Mouse (Mus musculus) Muller cell, postnatal 12 days (primary cell): ENCODE data around the gene Maco1.
A peak's percentile ranks its signal among the peaks of the same experiment; 100 is the strongest.

Experiments
- DNase-seq: peaks from one replicate; pipeline ENCODE4 v3.0.0-alpha.2; 2015; ENCODE audit errors: inconsistent ontology term

The Maco1 gene

GRCm38 (mm10) chr4:134853259-134853636, at the start of gene Maco1:
Gene Maco1, minus strand, starts transcription at chr4:134853345.
- peak; percentile 99 for DNase-seq

GRCm38 (mm10) chr4:134901126-134901525, 48.0 kb upstream of the Maco1 start:
- DNase-seq: no peak

GRCm38 (mm10) chr4:134897256-134897655, 44.1 kb upstream of the Maco1 start:
- no peak for DNase-seq

- no peak for DNase-seq
Observed at GRCm38 (mm10) chr4:134892096-134892495, 39.0 kb upstream of the Maco1 start.

GRCm38 (mm10) chr4:134884364-134884763, 31.2 kb upstream of the Maco1 start:
- peak; percentile 36 for DNase-seq

- peak; percentile 60 for DNase-seq
Observed at GRCm38 (mm10) chr4:134883808-134884207, 30.7 kb upstream of the Maco1 start.

GRCm38 (mm10) chr4:134883266-134883665, 30.1 kb upstream of the Maco1 start:
- peak; percentile 33 for DNase-seq

- no peak for DNase-seq
Observed at GRCm38 (mm10) chr4:134880041-134880440, 26.9 kb upstream of the Maco1 start.

- DNase-seq: peak; percentile 72
Observed at GRCm38 (mm10) chr4:134879410-134879981, 26.4 kb upstream of the Maco1 start.

- no peak for DNase-seq
Observed at GRCm38 (mm10) chr4:134876171-134876570, 23.0 kb upstream of the Maco1 start.

- DNase-seq: no peak
Observed at GRCm38 (mm10) chr4:134871950-134872349, 18.8 kb upstream of the Maco1 start.

GRCm38 (mm10) chr4:134871477-134871876, 18.3 kb upstream of the Maco1 start:
- DNase-seq: no peak

GRCm38 (mm10) chr4:134869815-134870375, 16.8 kb upstream of the Maco1 start:
- DNase-seq: no peak

GRCm38 (mm10) chr4:134869068-134869730, 16.1 kb upstream of the Maco1 start:
- DNase-seq: no peak

GRCm38 (mm10) chr4:134868490-134868889, 15.3 kb upstream of the Maco1 start:
- no peak for DNase-seq

- DNase-seq: no peak
Observed at GRCm38 (mm10) chr4:134868065-134868464, 14.9 kb upstream of the Maco1 start.

GRCm38 (mm10) chr4:134867661-134868060, 14.5 kb upstream of the Maco1 start:
- DNase-seq: no peak

- DNase-seq: no peak
Observed at GRCm38 (mm10) chr4:134867213-134867612, 14.1 kb upstream of the Maco1 start.

GRCm38 (mm10) chr4:134865789-134866188, 12.6 kb upstream of the Maco1 start:
- no peak for DNase-seq

- DNase-seq: no peak
Observed at GRCm38 (mm10) chr4:134865340-134865739, 12.2 kb upstream of the Maco1 start.

GRCm38 (mm10) chr4:134863937-134864729, 11.0 kb upstream of the Maco1 start, which contains the start of gene Rhd:
Gene Rhd, plus strand, starts transcription at chr4:134864536.
- no peak for DNase-seq

GRCm38 (mm10) chr4:134862996-134863395, 9.9 kb upstream of the Maco1 start:
- DNase-seq: no peak
